Mouse (Mus musculus) liver, embryonic 14.5 days (tissue): ENCODE measurements around the gene Kank4.

Source experiments
- CTCF ChIP-seq: IDR thresholded peaks from 2 replicates; pipeline ENCODE4 v1.5.1; 2016; ENCODE audit warnings: antibody characterized with exemption, low read depth, control low read depth
- EP300 ChIP-seq: IDR thresholded peaks from 2 replicates; pipeline ENCODE4 v1.6.1; 2016; ENCODE audit warnings: antibody characterized with exemption, low read depth

DNA sequence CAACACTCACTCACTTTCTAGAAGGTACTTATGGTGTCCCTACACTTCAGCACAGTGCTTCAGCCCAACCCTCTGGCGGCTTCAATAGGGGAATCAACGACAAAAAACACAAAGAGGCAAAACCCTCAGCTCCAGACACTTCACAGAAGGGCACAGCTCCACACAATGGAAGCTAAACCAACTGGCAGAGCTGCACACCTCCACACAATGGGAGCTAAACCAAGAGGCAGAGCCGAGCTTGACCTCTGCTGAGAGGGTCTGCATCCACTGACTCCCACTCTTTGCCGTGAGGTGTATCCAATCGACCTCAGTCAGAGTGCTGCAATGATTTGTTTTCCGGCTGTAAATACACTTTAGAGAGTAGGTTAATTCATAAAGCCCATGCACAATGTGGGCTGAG, 23.2 kb upstream of the Kank4 start:
- TF ChIP-seq CTCF = no peak
- no peak for TF ChIP-seq EP300
